Mouse (Mus musculus): ENCODE data around the gene Rybp.

Gene Rybp

GRCm38 (mm10) chr6:100218541-100219341 lies 68.5 kb downstream of the Rybp start:
- DNase-seq, result peak; percentile 86

GRCm38 (mm10) chr6:100217507-100217906 lies 69.8 kb downstream of the Rybp start:
- DNase-seq, result no peak

DNA sequence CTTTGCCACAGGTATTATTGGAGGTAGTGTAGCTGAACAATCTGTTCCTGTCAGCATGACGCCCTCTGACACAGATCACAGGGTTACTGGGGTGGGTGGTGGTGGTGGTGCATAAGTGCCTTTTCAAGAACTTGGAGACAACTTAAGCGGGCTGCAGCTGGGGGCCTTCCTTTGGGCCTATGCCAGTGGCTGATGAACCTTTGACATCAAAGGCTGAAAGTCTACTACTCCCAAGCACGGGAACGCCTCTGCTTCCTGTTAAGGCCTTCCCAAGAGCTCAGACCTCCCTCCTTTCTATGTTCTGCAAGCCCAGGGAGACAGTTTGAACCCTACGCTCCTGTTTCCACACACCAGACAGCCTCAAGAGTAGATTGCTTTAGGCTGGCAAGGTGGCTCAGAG lies 70.3 kb downstream of the Rybp start:
- DNase-seq, result no peak

- no peak for DNase-seq
Observed at GRCm38 (mm10) chr6:100215809-100216208, 71.5 kb downstream of the Rybp start.

DNA sequence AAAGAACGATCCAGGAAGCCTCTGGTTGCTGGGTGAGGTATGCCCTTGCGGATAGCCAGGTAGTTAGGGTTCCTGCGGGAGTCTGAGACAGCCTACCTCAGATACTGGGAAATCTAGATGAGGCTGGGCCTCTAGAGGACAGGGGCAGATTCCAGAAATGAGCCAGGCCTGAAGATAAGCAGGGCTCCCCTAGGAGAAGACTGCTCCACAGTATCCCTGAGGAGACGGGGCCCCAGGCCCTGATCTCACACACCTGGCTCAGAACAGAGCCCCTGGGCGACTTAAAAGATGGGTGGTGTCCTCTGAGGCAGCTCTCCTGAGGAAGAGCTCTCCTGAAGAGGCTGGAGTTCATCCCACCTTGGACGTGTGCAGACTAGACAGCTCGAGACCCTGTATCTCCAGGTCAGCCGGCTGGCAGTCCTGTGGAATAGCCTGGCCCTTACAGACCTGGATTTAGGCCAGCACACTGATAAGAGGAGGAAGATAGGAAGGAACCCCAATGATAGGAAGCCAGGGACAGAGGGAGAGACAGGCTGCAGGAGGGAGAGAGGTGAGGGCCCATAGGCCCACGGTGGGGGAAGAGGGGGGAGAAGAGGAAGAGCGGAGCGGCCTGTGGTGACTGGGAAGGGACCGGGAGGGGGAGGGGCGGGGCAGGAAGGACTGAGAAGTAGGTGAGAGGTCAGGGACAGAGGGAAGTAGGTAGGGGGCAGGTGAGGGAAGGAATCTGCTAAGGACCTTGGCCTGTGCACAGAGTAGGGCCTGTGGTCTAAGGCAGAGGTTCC lies 73.0 kb downstream of the Rybp start:
- DNase-seq, result no peak

DNA sequence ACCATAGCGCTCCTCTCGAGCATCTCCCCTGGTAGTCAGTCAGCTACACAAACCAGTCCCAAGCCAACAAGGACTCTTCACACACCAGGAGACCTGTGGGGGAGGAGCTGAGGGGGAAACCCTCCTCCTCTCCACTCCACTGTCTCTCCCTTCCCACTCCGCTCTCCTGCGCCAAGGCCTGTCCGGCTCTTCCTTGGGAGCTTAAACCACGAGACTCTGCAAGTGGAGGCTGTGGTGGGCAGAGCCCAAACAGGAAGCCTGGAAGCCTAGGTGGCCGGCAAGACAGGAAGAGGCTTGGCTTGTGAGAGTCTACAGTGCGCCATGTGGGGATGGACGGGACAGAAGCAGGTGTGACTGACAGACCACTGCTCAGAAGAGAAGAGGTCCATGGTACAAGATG lies 73.7 kb downstream of the Rybp start:
- no peak for DNase-seq

DNA sequence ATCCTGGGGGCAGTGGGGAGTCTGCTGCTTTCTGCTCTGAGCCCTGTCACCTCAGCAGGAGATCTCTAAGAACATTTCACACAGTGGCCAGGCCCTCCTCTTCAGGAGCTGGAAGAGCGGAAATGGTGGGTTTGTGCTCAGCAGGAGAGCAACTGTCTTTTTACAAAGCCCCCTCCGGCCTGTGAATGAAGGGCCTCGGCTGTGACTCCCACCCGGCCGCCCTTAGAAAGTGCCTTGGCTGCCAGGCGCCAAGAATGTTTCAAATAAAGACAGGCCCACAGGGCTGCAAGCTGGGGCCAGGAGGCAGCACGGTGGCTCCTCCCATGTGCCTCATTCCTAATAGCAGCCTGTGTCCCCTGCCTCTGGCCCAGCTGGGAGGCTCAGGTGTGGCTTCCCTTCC lies 74.5 kb downstream of the Rybp start:
- DNase-seq, result no peak

GRCm38 (mm10) chr6:100211646-100212045 lies 75.6 kb downstream of the Rybp start:
- no peak for DNase-seq

DNA sequence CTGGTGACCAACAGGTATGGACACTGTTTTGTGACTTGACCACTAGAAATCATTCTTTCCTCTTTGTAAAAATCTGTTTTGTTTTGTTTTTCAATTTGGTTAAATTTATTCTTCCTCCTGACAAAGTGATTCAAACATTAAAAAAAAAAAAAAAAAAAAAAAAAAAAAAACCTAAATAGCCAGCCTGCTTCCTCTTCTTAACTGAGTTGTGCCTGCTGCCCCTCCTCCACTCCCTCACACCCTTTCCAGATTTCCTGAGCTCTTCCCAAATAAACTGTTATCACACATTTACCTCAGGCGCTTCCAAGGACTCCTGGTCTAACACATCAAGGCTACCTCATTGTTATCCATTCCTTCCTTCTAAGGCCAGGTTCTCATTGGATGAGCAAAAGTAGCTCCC lies 76.8 kb downstream of the Rybp start:
- DNase-seq, result no peak

DNA sequence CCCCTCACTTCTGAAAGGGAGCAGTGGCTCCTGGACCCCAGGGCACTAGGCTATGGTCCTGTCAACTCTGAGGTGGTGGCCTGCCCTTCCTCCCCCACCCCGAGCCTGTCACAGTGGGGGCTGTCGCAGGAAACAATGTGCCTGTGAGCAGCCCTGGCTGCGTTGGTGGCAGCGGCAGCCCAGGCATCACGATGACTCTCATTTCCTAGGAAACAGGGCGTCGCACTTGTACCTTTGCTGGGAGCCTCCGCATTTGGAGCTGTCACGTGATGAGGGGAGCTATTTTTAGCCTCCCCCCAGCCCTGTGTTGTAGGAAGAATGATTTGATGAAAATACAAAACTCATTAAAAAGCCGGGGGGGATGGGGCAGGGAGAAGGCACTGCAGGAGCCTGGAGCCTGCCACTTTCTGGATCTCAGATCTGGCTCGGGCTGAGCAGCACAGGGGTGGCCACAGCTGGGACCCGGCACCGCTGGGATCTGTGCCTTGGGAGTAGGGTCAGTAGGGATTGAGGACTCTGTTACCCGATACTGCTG lies 80.5 kb downstream of the Rybp start:
- DNase-seq, result no peak

GRCm38 (mm10) chr6:100206261-100206660 lies 81.0 kb downstream of the Rybp start:
- no peak for DNase-seq

DNA sequence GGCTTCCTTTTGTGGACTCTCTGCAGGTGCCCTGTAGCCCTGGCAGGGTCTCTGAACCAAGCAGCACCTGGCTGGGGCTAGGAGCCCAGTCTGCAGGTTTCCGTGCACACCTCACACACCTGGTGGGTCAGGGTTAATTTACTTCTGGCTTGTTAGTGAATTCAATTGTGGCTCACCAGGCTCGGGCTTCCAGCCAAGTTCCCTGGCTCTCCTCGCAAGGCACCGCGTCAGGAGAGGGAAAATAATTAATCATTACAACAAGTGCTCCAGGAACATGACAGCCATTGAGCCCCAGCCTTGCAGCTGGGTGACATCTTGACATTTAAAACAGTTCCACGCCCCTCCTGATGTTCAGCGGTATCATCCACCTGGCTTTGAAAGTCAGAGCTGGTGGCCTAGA lies 82.8 kb downstream of the Rybp start:
- DNase-seq, result no peak

GRCm38 (mm10) chr6:100203492-100203891 lies 83.8 kb downstream of the Rybp start:
- no peak for DNase-seq

DNA sequence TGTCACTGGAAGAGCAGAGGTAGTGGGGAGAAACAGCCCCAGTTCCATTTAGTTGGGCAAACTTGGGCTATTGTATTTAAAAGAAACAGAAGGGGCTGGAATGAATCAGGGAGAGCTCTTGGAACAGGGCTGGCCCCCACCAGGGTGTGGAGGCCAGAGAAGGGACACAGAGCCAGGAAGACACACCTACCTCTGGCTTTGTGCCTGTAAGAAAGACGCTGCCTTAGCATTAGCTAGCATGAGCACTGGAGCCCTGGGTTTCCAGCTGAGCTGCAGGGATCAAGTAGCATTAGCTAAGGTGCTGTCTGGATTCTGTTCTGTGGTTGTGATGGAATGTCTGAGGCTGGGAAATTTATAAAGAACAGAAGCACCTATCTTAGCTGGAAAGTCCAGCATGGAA lies 85.2 kb downstream of the Rybp start:
- no peak for DNase-seq

- no peak for DNase-seq
Observed at GRCm38 (mm10) chr6:100197102-100197501, 90.2 kb downstream of the Rybp start.

DNA sequence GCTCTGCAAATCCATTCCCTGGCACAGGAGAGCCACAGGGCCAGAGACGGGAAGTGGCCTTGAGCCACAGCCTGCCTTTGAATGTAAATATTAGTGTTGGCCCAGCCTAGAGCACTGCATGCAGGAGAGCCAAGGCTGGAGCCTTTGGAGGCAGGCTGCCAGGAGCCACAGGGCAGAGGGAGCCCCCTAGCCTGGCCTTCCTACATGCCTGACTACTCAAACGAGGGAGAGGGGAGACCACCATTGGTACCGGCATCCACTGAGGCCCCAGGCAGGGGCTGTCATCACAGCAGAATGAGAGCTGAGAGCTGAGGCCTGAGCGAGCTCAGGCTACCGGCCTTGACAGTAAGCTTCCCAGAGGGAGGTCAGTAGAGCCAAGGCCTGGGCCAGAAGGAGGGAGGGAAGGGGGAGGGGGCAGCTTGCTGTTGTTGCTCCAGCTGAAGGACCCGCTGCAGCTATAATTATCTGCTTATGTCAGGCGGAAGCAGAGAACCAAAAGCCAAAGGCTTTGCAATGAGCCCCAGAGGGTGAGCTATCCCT lies 91.3 kb downstream of the Rybp start:
- DNase-seq, result no peak

- DNase-seq, result no peak
Observed at GRCm38 (mm10) chr6:100195091-100195490, 92.2 kb downstream of the Rybp start.

- DNase-seq, result no peak
Observed at GRCm38 (mm10) chr6:100193760-100194159, 93.5 kb downstream of the Rybp start.

DNA sequence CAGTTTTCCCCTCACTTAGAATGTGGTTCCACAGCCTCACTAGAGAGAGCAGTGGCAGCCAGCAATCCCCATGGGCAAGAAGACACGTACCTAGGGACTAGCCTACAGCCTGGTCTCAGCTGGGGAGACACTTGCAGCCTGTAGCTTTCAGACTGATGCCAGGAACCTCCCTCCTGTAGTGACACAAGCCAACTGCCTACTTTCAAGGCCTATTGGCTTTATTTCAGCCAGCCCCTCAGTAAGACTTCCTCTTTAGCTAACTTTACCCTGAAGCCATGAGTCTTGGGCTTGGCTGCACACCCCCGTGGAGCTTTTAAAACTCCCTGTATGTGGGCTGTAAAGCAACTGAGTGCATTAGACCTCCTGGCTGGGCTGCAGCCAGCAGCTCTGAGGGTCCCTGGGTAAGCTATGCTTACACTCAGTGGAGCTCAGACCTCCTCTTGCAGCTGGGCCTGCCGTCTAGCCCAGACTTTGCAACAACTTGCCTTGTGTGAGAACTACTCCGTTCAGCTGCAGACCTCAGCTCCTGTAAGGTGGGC lies 94.5 kb downstream of the Rybp start:
- DNase-seq, result no peak

DNA sequence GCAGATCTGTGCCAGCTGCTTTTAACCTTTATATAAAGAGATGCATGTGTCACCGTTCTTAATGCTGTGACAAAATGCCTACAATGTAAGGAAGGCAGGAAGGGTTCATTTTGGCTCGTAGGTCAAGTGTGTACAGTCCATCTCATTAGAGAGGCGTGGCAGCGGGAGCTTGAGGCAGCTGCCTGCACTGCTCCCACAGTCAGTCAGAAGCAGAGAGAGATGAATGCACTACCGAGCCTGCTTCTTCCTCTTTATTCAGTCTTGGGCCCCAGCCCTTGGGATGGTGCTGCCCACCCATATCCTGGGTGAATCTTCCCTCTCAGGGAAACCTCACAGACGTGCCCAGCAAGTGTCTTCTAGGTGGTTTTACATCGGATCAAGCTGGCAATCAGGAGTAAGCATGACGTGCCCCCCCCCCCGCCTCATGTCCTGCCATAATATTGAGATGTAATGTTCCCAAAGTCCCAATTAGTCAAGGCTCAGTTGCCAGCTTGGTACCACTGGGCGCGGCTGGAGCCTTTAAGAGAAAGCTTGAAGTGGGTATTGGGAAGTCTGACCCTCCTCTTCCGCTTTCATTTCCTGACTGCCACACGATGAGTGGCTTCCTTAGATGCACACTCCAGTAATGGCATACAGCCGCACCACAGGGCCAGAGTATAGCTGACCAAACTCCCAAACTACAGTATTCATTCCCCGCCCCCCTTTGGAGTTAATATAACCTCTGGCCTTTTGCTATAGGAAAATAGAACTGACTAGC lies 96.3 kb downstream of the Rybp start:
- DNase-seq, result no peak

GRCm38 (mm10) chr6:100190310-100190709 lies 97.0 kb downstream of the Rybp start:
- no peak for DNase-seq

DNA sequence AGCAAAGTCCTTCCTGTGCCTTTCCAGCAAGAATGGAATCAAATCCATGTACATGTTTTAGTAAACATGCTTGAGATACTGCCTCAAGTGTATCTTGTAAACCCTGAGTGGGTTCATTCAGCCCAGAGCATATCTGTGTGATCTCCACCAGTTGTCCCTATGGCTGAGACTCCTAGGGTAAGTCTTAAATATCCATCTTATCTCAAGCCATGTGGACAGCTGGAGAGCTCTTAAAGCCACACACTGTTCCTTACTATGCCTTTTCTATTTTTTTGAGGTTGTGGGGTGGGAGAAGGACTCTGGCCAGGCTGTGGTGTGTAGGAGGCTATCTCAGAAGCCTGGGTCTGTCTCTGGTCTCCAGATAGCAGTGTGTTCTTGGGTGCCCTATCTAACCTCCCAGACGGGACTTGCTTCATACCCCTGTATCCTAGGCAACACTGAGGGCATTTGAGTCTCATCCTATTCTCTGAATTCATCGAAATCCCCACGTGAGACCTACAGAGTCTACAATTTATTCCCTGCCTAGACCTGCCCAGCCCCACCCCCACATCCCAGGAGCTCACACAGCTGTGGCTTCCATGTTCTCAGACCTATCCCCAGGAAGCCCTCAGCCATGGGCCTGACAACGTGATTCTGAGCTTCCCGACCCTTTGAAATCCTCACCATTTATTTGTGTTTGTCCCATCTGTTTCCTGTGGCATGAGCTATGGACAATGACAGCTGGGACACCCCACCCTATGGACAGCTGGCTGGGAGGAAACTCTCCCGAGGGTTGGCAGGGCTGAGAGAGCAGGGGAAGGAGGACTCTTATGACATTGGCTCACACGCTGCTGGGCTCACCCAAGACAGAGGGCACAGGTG lies 98.2 kb downstream of the Rybp start:
- DNase-seq, result no peak
